Mouse (Mus musculus) gastrocnemius, postnatal 14 days (tissue): Measurements from ENCODE around the gene Atxn1l. TPM values are rescaled to one million over a fixed set of nuclear protein-coding genes. Genes with fewer than 3 reads are reported as not detected.
"Not testable (repeated sequence)": the region's sequence is repeated elsewhere in the genome, so short reads cannot be mapped to it uniquely, and the experiment has no call there.

Experiments
- DNase-seq: peaks from one replicate; pipeline ENCODE4 v3.0.0; 2021; ENCODE audit warnings: mixed read lengths
- intact Hi-C: fragments of 180-260 bp; cut with DNase I; formaldehyde crosslinking; loops from one replicate; pipeline ENCODE4 v1.15.1; 2025; ENCODE audit warnings: low total_unique reads
- long read RNA-seq, 2 experiments: library from polyadenylated mRNA; stranded (forward); transcript quantifications; one replicate each; pipeline ENCODE4 v2.0.0; 2021
- total RNA-seq, 2 experiments: library from RNA; stranded (reverse); gene quantifications; 2 replicates each; pipeline ENCODE4 v1.2.3; 2021

Atxn1l gene
- 10 to 100 TPM; 17.2 to 20.8 TPM for total RNA-seq
- long read RNA-seq, experiment 1, partial matches to known transcripts, result 0 of 4 reads
- long read RNA-seq, experiment 1, other reads (novel, unspliced or antisense), result 4 of 4 reads
- long read RNA-seq, experiment 2, partial matches to known transcripts, result 0 of 4 reads
- long read RNA-seq, experiment 2, other reads (novel, unspliced or antisense), result 4 of 4 reads

- intact Hi-C loops, result no loop called here
- DNase-seq, result peak; percentile 90
These were observed at the start of gene Atxn1l for GRCm38 (mm10) chr8:109737237-109738048. Atxn1l (minus strand) TSS chr8:109737739.

- intact Hi-C loops, result no loop called here
- DNase-seq, result no peak
These were observed 43.0 kb upstream of the Atxn1l start for GRCm38 (mm10) chr8:109780548-109780947.

- no peak for DNase-seq
- intact Hi-C loops, result no loop called here
These were observed 42.1 kb upstream of the Atxn1l start for GRCm38 (mm10) chr8:109779431-109780228.

- intact Hi-C loops, result no loop called here
- peak; percentile 29 for DNase-seq
These were observed 41.5 kb upstream of the Atxn1l start for GRCm38 (mm10) chr8:109778993-109779421.

- intact Hi-C loops, result no loop called here
- peak; percentile 97 for DNase-seq
These were observed 40.9 kb upstream of the Atxn1l start, which contains the start of gene Ap1g1 for GRCm38 (mm10) chr8:109778280-109778977. Ap1g1 (plus strand) TSS chr8:109778554.

GRCm38 (mm10) chr8:109777851-109778250 is 40.3 kb upstream of the Atxn1l start:
- intact Hi-C loops, result no loop called here
- DNase-seq, result no peak

GRCm38 (mm10) chr8:109773154-109773553 is 35.6 kb upstream of the Atxn1l start:
- intact Hi-C loops, result no loop called here
- no peak for DNase-seq

GRCm38 (mm10) chr8:109766081-109766480 is 28.5 kb upstream of the Atxn1l start:
- no peak for DNase-seq
- intact Hi-C loops, result no loop called here

- no peak for DNase-seq
- intact Hi-C loops, result no loop called here
These were observed 26.5 kb upstream of the Atxn1l start for GRCm38 (mm10) chr8:109764031-109764430.

- intact Hi-C loops, result no loop called here
- no peak for DNase-seq
These were observed 22.7 kb upstream of the Atxn1l start for GRCm38 (mm10) chr8:109760221-109760620.

GRCm38 (mm10) chr8:109759426-109759825 is 21.9 kb upstream of the Atxn1l start:
- intact Hi-C loops, result no loop called here
- no peak for DNase-seq

GRCm38 (mm10) chr8:109756849-109757248 is 19.3 kb upstream of the Atxn1l start:
- intact Hi-C loops, result no loop called here
- DNase-seq, result no peak

- DNase-seq, intact Hi-C loops: not testable (repeated sequence)
These were observed 18.0 kb upstream of the Atxn1l start for GRCm38 (mm10) chr8:109755554-109755953.

- no peak for DNase-seq
- intact Hi-C loops, result no loop called here
These were observed 17.2 kb upstream of the Atxn1l start for GRCm38 (mm10) chr8:109754696-109755095.

- intact Hi-C loops, result no loop called here
- no peak for DNase-seq
These were observed 14.4 kb upstream of the Atxn1l start for GRCm38 (mm10) chr8:109751731-109752485.

- DNase-seq, result no peak
- intact Hi-C loops, result no loop called here
These were observed 13.2 kb upstream of the Atxn1l start for GRCm38 (mm10) chr8:109750699-109751098.

GRCm38 (mm10) chr8:109750274-109750673 is 12.7 kb upstream of the Atxn1l start:
- intact Hi-C loops, result no loop called here
- no peak for DNase-seq

GRCm38 (mm10) chr8:109747468-109748199 is 10.1 kb upstream of the Atxn1l start:
- no peak for DNase-seq
- intact Hi-C loops, result no loop called here
